Comparison of ENCODE assay signal across 8 mouse cellular contexts in genomic region chr17:21679273-21680018, GRCm38 (mm10). TPM values are rescaled to one million over a fixed set of nuclear protein-coding genes. Genes with fewer than 3 reads are reported as not detected.
A peak's percentile ranks its signal among the peaks of the same experiment; 100 is the strongest.
DNase-seq lines count a peak whose midpoint lies in the region; ATAC-seq lines count a peak whose summit lies in the region.

No protein-coding gene starts in this region.

- DNase-seq in adrenal gland, adult (ENCODE audit: inconsistent age in 2 of 2, low spot score in 1 of 2) = peak; percentile 91 to 97
- peak; percentile 91 for DNase-seq in embryo, embryonic 10.5 days (ENCODE audit: low spot score)
- peak; percentile 83 for DNase-seq in gastrocnemius, postnatal 14 days
- DNase-seq in left cerebral cortex, postnatal 10 days (ENCODE audit: extremely low spot score in 1 of 2, low spot score in 2 of 2) = peak; percentile 76 to 89
- peak; percentile 79 for DNase-seq in right cerebral cortex, postnatal 25 days
- DNase-seq in urinary bladder, postnatal 4 days (ENCODE audit: low spot score in 2 of 2) = peak; percentile 80

- ATAC-seq in inflammation-experienced regulatory T-cells, adult 6 months = peak; percentile 98
- peak; percentile 98 for ATAC-seq in megakaryocyte-erythroid progenitor cell, adult 5-6 weeks (replicated peaks; ENCODE audit: low FRiP score, low TSS enrichment, poor library complexity, severe bottlenecking)

- intact Hi-C loops in gastrocnemius, postnatal 14 days (cut with DNase I; ENCODE audit: low total_unique reads) = loop anchor here (2.0 to 10.0 kb wide), 2 partner anchors 31 to 1215 kb away; no protein-coding TSS in a partner anchor
- intact Hi-C loops in left cerebral cortex, postnatal 10 days (cut with DNase I) = loop anchor here (2.0 kb wide), 1 partner anchor 31 kb away; no protein-coding TSS in a partner anchor

RNA-seq across cellular contexts. Expression of gene Gm10226, which starts 12.2 kb away (rescaled TPM):
- 1 to 10 TPM in 1 of 2 experiments, not detected in 1; 1.3 TPM for total RNA-seq in gastrocnemius, postnatal 14 days (2021)
- 10 to 100 TPM; 16.0 to 19.8 (median 16.1) TPM for polyA plus RNA-seq in inflammation-experienced regulatory T-cells, adult 6 months (2017; shearing (Covaris generic))
- 1 to 10 TPM; 4.9 to 8.5 TPM for total RNA-seq in left cerebral cortex, postnatal 10 days (2021)
- 12.7 TPM in 1 of 2 replicates, not detected in the other for total RNA-seq in megakaryocyte-erythroid progenitor cell, adult 5-6 weeks (2014; fragmentation: Nextera tagmentation)
- 69.3 TPM in 1 of 2 replicates, not detected in the other for total RNA-seq in megakaryocyte-erythroid progenitor cell, adult 5-6 weeks (2017)

RNA-seq across cellular contexts. Expression of gene Zfp760, which starts 28.1 kb away (rescaled TPM):
- 1 to 10 TPM; 1.3 to 1.8 TPM for total RNA-seq in gastrocnemius, postnatal 14 days (2021)
- polyA plus RNA-seq in inflammation-experienced regulatory T-cells, adult 6 months (2017; shearing (Covaris generic)) = 1 to 10 TPM; 7.5 to 10.0 (median 9.6) TPM
- 1 to 10 TPM; 9.1 to 9.2 TPM for total RNA-seq in left cerebral cortex, postnatal 10 days (2021)
- 8.0 and 9.4 TPM in 2 replicates for total RNA-seq in megakaryocyte-erythroid progenitor cell, adult 5-6 weeks (2014; fragmentation: Nextera tagmentation)
- total RNA-seq in megakaryocyte-erythroid progenitor cell, adult 5-6 weeks (2017) = 6.2 and 7.2 TPM in 2 replicates

RNA-seq across cellular contexts. Expression of gene Zfp983, which starts 29.0 kb away (rescaled TPM):
- 1 to 10 TPM; 1.7 to 2.0 TPM for total RNA-seq in gastrocnemius, postnatal 14 days (2021)
- 10 to 100 TPM; 11.0 to 20.7 (median 14.3) TPM for polyA plus RNA-seq in inflammation-experienced regulatory T-cells, adult 6 months (2017; shearing (Covaris generic))
- 10 to 100 TPM; 11.9 to 13.6 TPM for total RNA-seq in left cerebral cortex, postnatal 10 days (2021)
- total RNA-seq in megakaryocyte-erythroid progenitor cell, adult 5-6 weeks (2014; fragmentation: Nextera tagmentation) = 2.5 and 2.8 TPM in 2 replicates
- 2.4 and 4.3 TPM in 2 replicates for total RNA-seq in megakaryocyte-erythroid progenitor cell, adult 5-6 weeks (2017)

RNA-seq across cellular contexts. Expression of gene Zfp229, which starts 51.1 kb away (rescaled TPM):
- total RNA-seq in gastrocnemius, postnatal 14 days (2021) = 1 to 10 TPM; 4.5 to 4.6 TPM
- under 1 TPM; 0.12 to 0.86 (median 0.44) TPM for polyA plus RNA-seq in inflammation-experienced regulatory T-cells, adult 6 months (2017; shearing (Covaris generic))
- 1 to 10 TPM; 5.0 to 6.5 TPM for total RNA-seq in left cerebral cortex, postnatal 10 days (2021)
- 4.5 and 6.3 TPM in 2 replicates for total RNA-seq in megakaryocyte-erythroid progenitor cell, adult 5-6 weeks (2014; fragmentation: Nextera tagmentation)
- 3.8 and 10.1 TPM in 2 replicates for total RNA-seq in megakaryocyte-erythroid progenitor cell, adult 5-6 weeks (2017)

Comparison
In these comparisons a context has a peak if more than half of its experiments do, and no peak if none do; other contexts are left out.
1. Peak in every context shown above with its lines: DNase-seq and ATAC-seq.